ENCODE assay signal across 23 mouse cellular contexts in genomic region chr19:32394825-32395224, GRCm38 (mm10). TPM values are rescaled to one million over a fixed set of nuclear protein-coding genes. Genes with fewer than 3 reads are reported as not detected.
A peak's percentile ranks its signal among the peaks of the same experiment; 100 is the strongest.
DNase-seq lines count a peak whose midpoint lies in the region; ATAC-seq and TF ChIP-seq lines count a peak whose summit lies in the region.
"Had no signal": no experiment of that assay in that cellular context is flagged by ENCODE, and none has a peak within 500 bp of the region (broad histone marks: within the 10 kb centered on the region; RNA-seq: fewer than 3 reads in every experiment).

No protein-coding gene starts in this region.

- H3K9ac ChIP-seq in midbrain, embryonic 11.5 days (ENCODE audit: low read length), result no peak overlapping the region
- H3K9ac ChIP-seq: embryonic facial prominence, embryonic 13.5 days; embryonic facial prominence, embryonic 15.5 days; forebrain, embryonic 12.5 days had no signal

- H3K4me1 ChIP-seq in midbrain, embryonic 11.5 days (ENCODE audit: control insufficient read depth, insufficient read depth, low read length), result peaks cover 4% of the 10 kb centered on the region
- peaks cover 6% of the 10 kb centered on the region for H3K4me1 ChIP-seq in midbrain, embryonic 10.5 days
- no peaks in the 10 kb centered on the region for H3K4me1 ChIP-seq in cerebellum, adult 2 months (ENCODE audit: control insufficient read depth, insufficient read depth, low read length)

- H3K9me3 ChIP-seq in midbrain, embryonic 11.5 days (ENCODE audit: control insufficient read depth, low read length), result peaks cover 3% of the 10 kb centered on the region; the same call in 1 of the 2 replicates
- peaks cover 4% of the 10 kb centered on the region; the same call in 1 of the 2 replicates for H3K9me3 ChIP-seq in midbrain, embryonic 10.5 days (replicated peaks)
- H3K9me3 ChIP-seq: embryonic facial prominence, embryonic 13.5 days; embryonic facial prominence, embryonic 15.5 days; forebrain, embryonic 12.5 days had no signal

- no peaks in the 10 kb centered on the region for H3K27me3 ChIP-seq in midbrain, embryonic 11.5 days (ENCODE audit: control insufficient read depth, insufficient read depth, low read length)
- no peaks in the 10 kb centered on the region for H3K27me3 ChIP-seq in midbrain, embryonic 10.5 days (ENCODE audit: low read depth, poor library complexity, severe bottlenecking)
- no peaks in the 10 kb centered on the region for H3K27me3 ChIP-seq in cerebellum, adult 2 months (ENCODE audit: control insufficient read depth, insufficient read depth, low read length)
- H3K27me3 ChIP-seq: embryonic facial prominence, embryonic 13.5 days; embryonic facial prominence, embryonic 15.5 days; forebrain, embryonic 12.5 days had no signal

- H3K36me3 ChIP-seq in midbrain, embryonic 11.5 days (ENCODE audit: control insufficient read depth, insufficient read depth, low read length), result no peaks in the 10 kb centered on the region
- peaks cover 9% of the 10 kb centered on the region for H3K36me3 ChIP-seq in midbrain, embryonic 10.5 days
- H3K36me3 ChIP-seq: embryonic facial prominence, embryonic 15.5 days; forebrain, embryonic 12.5 days had no signal

- peak; percentile 82 for DNase-seq in heart, adult 11 months
- DNase-seq in heart, postnatal 10 days, result no peak
- peak; percentile 66 for DNase-seq in midbrain, embryonic 11.5 days (ENCODE audit: low spot score, missing footprints)
- DNase-seq in midbrain, embryonic 10.5 days (ENCODE audit: low spot score), result no peak
- peak; percentile 21 for DNase-seq in ZHBTc4 (ENCODE audit: low read depth, low spot score)
- DNase-seq in cerebellum, adult 2 months, result no peak
- DNase-seq: adrenal gland, adult 2 months; adrenal gland, postnatal 10 days; adrenal gland, postnatal 25 days; cerebellum, adult 11-12 months; cerebellum, adult 8-10 months; cerebellum, adult 9-11 months; cerebellum, postnatal 14 days; cerebellum, postnatal 36 days; embryo, embryonic 11 days had no signal

- H3K27ac ChIP-seq in midbrain, embryonic 11.5 days (ENCODE audit: low read depth, low read length), result no peak overlapping the region
- no peak overlapping the region for H3K27ac ChIP-seq in midbrain, embryonic 10.5 days (replicated peaks)
- H3K27ac ChIP-seq in cerebellum, adult 2 months (ENCODE audit: insufficient read depth, low read length), result no peak overlapping the region
- H3K27ac ChIP-seq: embryonic facial prominence, embryonic 13.5 days; embryonic facial prominence, embryonic 15.5 days; forebrain, embryonic 10.5 days; forebrain, embryonic 12.5 days had no signal

- TF ChIP-seq CTCF in cerebellum, adult 2 months (IDR thresholded peaks at IDR 0.05; ENCODE audit: borderline replicate concordance, insufficient read depth, low read depth, low read length), result no peak

- no peak overlapping the region for H3K4me3 ChIP-seq in midbrain, embryonic 11.5 days (ENCODE audit: low read depth, low read length)
- H3K4me3 ChIP-seq in midbrain, embryonic 10.5 days, result no peak overlapping the region
- no peak overlapping the region for H3K4me3 ChIP-seq in cerebellum, adult 2 months (replicated peaks; ENCODE audit: insufficient read depth, low read depth, low read length)
- H3K4me3 ChIP-seq: embryonic facial prominence, embryonic 13.5 days; embryonic facial prominence, embryonic 15.5 days; erythroblast, embryonic 14.5 days; forebrain, embryonic 10.5 days; forebrain, embryonic 12.5 days had no signal

- no peak for ATAC-seq in midbrain, embryonic 11.5 days (ENCODE audit: low FRiP score)
- ATAC-seq in monocyte, adult 5-6 weeks (replicated peaks; ENCODE audit: insufficient number of reproducible peaks, low FRiP score, low TSS enrichment, poor library complexity, severe bottlenecking), result no peak
- ATAC-seq: forebrain, embryonic 14.5 days; forebrain, embryonic 16.5 days had no signal

- no peak for TF ChIP-seq POLR2A in cerebellum, adult 2 months (IDR thresholded peaks at IDR 0.05; ENCODE audit: borderline replicate concordance, insufficient read depth, low read length)

- H3K4me2 ChIP-seq in midbrain, embryonic 11.5 days, result no peak overlapping the region
- H3K4me2 ChIP-seq: embryonic facial prominence, embryonic 13.5 days; embryonic facial prominence, embryonic 15.5 days; forebrain, embryonic 12.5 days had no signal

- intact Hi-C loops in heart, postnatal 10 days (cut with DNase I), result loop anchor here (5.0 kb wide), 1 partner anchor 72 kb away; the partner anchor contains the start of gene Rpl9-ps6

- 91% methylated on average over 13 of the region's 13 CpGs for WGBS in midbrain, embryonic 11.5 days
- WGBS in midbrain, embryonic 10.5 days, result 94% methylated on average over 13 of the region's 13 CpGs
- WGBS in cerebellum, adult 2 months, result 87% methylated on average over 13 of the region's 13 CpGs

RNA-seq across cellular contexts. Expression of gene Sgms1, which starts 5.3 kb away (rescaled TPM):
- 10 to 100 TPM; 54.1 to 67.2 TPM for total RNA-seq in heart, postnatal 10 days (2021)
- polyA plus RNA-seq in midbrain, embryonic 11.5 days (2014; fragmentation: Nextera tagmentation; extraction: Ambion mirVana), result 10.1 and 10.4 TPM in 2 replicates
- polyA plus RNA-seq in midbrain, embryonic 10.5 days (2016; fragmentation: Nextera tagmentation; extraction: Ambion mirVana), result 13.1 and 14.6 TPM in 2 replicates
- 109 to 158 TPM (median 146 TPM) in 3 replicates for total RNA-seq in monocyte, adult 5-6 weeks (2017)
- 34.7 and 38.8 TPM in 2 replicates for polyA plus RNA-seq in cerebellum, adult 2 months (2012; rRNA removed)

Comparison
In these comparisons a context has a peak if more than half of its experiments do, and no peak if none do; other contexts are left out.
1. DNase-seq: peak in heart, adult 11 months (single experiment), midbrain, embryonic 11.5 days (single experiment) and ZHBTc4 (single experiment); none in heart, postnatal 10 days (0 of 2), midbrain, embryonic 10.5 days (single experiment) and cerebellum, adult 2 months (0 of 2).